Mouse (Mus musculus) naive thymus-derived CD4-positive, alpha-beta T cell, adult 5 months (primary cell): ENCODE results near the gene Yap1. TPM values are rescaled to one million over a fixed set of nuclear protein-coding genes. Genes with fewer than 3 reads are reported as not detected.

Experiments
- polyA plus RNA-seq: library from polyadenylated mRNA; unstranded; fragments of 100-300 nt; shearing (Covaris generic); gene quantifications from one replicate; pipeline ENCODE4 v1.2.1, GENCODE M21; 2017

The Yap1 gene
- polyA plus RNA-seq: 0.25 TPM

DNA sequence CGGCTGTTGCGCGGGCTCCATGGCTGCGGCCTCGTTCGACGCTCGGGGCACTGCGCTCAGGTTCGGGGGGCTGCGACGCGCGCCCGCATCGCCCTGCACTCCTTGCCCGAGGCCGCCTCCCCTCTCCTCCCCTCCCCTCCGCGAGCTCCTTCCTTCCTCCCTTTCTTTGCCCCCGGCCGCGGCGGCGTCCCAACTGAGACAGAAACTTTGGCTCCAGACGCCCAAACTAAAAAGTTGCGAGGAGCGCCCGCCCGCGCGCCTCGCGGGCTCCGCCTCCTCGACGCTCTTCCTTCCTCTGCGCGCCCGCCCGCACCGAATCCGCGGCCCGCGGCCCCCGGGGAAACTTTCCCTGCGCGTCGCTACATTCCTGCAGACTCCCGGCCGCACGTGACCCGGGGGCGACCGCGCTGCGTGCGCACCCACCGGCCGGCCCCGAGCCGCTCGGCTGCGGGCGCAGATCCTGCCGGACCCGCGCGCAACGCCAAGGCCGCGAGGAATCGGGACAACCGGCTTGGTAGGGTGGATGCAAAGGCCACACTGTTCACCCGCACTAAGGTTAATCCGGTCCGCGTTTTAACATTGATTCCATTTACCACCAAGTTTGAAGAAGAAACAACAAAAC, at the start of gene Yap1:
TSS of gene Yap1 (minus strand) at position 227 of the 622 bp plus-strand sequence.

DNA sequence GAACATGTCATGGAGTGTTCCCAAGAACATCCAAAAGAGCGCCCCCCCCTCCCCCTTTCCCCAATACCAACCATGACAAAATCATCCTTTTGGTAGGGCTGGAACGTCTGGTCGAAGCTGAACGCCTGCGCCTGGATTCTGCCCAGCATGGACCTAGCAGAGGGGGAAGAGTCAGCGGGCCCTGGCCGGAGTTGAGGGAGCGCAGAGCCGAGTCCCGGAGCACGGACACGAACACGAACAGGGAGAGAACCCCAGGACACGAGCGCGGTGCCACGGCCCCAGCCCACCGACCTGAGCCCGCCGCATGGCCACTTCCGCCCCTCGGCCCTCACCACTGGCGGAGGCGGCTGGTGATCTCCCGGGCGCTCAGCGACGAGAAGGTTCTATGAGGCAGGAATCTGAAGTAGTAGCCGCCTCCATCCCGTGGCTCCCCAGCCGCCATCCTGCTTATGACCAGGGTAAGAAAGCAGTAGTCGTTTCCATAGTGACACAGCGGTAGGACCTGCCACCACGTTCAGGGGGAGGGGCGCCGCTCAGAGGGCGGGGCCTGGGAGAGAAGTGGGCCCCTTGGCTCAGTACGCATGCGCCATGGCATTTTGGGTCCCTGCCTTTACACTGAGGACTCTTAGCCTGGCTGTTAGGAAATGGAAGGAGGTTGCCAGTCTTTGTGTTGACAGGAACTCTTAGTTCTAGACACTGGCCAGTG, 38.1 kb upstream of the Yap1 start, which contains the start of gene Cfap300:
TSS of gene Cfap300 (minus strand) at position 486 of the 706 bp plus-strand sequence.

Other genes starting within 250 kb of the Yap1 start
- gene Tmem123, start 240.6 kb downstream of the Yap1 start, polyA plus RNA-seq: 282 TPM
- 127 TPM for gene Birc2, start 167.5 kb downstream of the Yap1 start, polyA plus RNA-seq
- 198 TPM for gene Birc3, start 131.4 kb downstream of the Yap1 start, polyA plus RNA-seq
- gene Cfap300, start 38.2 kb upstream of the Yap1 start, polyA plus RNA-seq: not detected
- gene Cep126, start 129.7 kb upstream of the Yap1 start, polyA plus RNA-seq: not detected